Mouse (Mus musculus): ENCODE results near the gene BC067074.

BC067074 gene

DNA sequence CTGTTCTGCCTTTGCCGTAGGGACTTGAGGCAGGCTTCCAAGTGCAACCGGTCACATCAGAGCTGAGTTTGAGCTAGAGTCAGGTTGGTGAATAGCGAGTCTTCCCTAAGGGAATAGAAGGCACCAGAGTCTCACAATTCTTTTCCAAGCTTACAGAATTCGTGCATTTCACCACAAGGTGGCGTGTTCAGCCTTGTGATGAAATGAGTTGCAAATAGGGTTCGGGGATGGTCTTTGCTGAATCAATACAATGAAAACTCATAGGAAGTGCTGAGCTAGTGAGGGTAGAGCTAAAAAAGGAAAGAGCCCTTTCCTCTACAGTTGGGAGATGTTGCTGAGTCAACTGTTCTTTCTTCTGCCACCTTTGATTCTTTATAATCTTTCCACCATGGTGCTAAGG is 29.0 kb downstream of the BC067074 start:
- CTCF ChIA-PET: interaction anchor here (1.1 kb wide), 1 partner anchor 297 kb away, joined by 4 read pairs; the partner anchor contains the start of gene Snx18

DNA sequence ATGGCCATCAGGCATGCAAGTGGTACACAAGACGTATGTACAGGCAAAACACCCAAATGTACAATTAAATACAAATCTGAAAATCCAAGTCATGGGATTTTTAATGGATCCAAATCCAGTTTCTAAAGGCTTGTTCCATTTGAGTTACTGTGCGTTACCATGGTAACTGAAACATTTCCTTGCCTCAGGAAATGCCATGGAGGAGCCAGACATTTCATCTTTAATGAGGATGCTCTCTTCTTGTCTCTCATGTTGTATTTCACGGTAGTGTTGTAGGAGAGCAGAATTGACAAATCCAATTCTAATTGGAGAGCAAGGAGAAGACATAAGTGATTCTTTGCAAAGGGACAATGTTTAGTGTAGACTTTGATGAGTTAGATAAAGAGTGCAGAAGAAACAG is 31.3 kb downstream of the BC067074 start:
- CTCF ChIA-PET: no interaction called here

DNA sequence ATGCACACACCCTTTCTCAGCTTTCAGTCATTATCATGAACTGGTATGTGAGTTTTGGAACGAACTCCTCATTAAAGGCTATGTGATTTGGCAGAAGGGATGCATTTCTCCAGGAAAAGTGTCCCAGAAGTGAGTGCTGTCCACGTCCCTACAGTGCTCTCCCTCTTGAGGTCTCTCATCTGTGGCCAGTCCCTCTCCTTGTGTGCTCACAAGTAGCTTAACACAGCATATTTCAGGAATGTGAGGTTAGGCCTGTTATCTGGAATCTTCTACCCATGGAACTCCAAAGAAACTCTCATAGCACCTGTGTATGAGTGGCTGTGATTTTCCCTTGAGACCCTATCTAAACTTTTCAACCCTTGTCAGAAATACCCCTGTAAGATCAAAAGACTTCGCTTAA is 32.7 kb downstream of the BC067074 start:
- CTCF ChIA-PET: no interaction called here

DNA sequence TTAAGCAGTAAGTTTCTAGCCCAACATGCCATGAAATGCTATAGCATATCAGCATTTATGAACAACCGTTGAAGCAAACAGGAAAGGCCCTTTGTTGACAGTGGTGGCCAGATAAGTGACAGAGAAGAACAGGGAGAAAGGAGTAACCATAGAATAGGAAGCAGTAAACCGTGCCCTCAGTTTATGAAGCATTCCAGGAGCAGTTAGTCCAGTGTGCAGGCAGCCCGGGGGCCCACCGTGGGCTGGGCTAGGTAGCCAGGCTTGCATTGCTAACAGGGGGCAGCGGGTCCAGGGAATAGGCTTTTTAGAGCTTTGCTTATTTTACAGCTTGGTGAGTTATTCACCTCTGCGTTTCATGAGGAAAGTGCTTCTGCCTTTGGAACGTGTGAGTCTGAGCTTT is 39.3 kb downstream of the BC067074 start:
- CTCF ChIA-PET: no interaction called here

DNA sequence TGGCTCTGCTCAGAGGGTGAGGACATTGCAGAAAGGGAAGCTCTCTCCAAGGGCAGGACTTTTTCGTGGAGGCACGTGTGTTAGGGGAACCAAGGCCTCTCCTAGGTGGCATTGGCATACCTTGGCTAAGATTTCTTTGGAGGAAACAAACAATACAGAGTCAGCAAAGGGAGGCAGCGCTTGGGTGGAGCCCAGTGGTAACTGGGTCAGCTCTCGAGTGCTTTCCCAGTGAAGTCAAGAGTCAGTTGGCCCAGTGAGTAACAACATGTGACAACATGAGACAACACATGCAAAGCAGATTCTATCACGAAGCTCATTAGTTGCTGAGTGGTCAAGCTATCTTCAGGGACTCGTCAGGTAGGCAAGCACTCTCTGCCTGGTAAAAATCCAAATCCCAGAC is 40.4 kb downstream of the BC067074 start:
- CTCF ChIA-PET: no interaction called here

DNA sequence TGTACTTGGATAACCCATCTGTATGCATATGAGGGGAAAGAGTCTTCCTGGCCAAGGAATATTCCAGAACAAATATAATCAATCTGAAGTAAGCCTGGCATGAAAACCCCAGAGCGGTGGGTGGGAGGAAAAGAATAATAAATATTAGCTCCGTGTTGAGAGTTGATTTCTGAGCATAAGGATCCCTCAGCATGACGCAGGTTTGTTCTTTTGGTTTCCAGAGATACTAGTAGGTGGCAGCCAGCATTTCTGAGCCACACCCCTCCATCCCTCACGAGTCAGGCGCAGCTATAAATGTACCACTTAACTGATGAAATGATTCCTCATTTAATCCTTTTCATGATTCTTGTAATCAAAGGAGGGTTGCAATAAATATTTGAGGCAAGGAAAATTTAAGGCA is 41.0 kb downstream of the BC067074 start:
- CTCF ChIA-PET: interaction anchor here (0.7 kb wide), 1 partner anchor 345 kb away, joined by 11 read pairs; no protein-coding TSS in a partner anchor

DNA sequence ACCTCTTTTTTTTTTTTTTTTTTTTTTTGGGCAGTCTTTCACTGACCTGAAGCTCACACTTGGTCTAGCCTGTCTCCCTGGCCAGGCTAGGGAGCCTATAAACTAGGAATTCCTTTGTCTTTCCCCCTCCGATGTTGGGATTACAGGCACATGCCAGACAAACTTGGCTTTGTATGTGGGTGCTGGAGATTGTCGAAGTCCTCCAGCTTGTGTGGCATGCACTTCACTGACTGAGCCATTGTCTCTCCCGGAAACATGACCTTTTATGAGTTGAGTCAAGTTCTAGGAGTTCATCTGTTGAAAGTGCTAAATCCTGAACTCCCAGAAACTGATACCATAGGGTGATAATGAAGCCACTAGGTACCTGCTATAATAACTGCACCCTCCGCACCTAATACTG is 41.8 kb downstream of the BC067074 start:
- CTCF ChIA-PET: interaction anchor here (0.6 to 0.7 kb wide), 2 partner anchors 344 to 1018 kb away, joined by 5 to 11 read pairs; no protein-coding TSS in a partner anchor

DNA sequence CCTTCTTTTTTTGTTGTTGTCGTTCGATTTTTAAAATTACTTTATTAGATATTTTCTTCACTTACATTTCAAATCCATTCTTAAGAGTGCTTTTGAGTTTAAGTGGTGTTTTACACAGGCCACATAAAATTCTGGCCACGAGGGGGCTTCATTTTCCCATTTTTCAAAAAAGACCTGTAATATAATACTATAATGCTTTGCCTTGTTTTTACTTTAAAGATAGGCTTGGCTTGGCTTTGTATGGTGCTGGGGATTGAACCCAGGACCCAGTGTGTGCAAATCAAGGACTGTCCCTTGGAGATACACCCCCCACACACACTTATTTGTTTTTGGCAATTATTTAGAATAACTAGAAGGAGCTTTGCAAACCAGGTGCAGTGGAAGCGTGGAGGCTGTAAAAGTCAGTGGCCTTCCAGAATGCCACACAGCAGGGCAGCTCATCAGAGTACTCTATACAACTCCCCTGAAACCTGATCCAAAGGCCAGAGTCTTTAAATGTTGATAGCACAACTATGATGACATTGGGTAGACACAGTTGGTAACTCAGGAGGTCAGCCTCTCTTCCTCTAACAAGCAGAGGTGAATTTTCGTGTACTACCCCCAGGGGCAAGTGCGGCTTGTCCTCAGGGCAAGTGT is 44.4 kb downstream of the BC067074 start:
- CTCF ChIA-PET: interaction anchor here (0.7 to 1.2 kb wide), 3 partner anchors 142 to 299 kb away, joined by 3 to 4 read pairs (median 3); partner anchors contain the start of gene Snx18

DNA sequence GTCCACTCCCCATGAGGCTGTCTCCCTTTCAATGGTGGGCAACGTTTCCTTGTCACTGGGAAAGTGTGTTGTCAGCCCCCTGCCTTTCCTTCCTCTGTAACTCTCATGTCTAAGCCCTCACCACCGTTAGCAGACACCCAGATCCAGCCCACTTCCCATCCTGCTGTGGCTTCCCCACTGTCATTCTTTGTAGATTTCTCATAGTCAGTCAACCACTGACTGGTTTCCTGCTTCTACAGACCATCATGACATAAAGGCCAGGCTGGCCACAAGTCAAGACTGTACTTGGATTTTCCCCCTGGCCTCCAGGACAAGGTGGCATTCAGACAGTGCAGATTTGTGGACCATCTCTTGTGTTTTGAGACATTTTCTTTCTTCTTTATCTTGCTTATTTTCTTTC is 47.7 kb downstream of the BC067074 start:
- CTCF ChIA-PET: no interaction called here

DNA sequence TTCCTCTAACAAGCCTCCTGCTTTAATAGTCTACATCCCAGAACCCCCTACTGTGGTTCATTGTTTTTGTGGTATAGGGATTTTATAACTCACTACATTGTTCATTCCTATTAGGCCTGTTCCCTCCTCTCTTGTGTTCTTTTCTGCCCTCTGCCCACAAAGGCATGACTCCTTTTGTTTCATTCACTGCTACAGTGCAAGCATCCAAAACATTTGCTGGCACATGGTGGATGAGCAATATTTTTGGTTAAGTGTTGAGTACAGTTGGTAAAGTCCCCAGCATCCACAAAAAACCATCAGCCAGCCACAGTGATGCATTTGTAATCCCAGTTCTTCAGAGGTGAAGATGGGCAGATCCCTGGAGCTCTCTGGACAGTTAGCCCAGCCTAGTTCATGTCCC is 48.2 kb downstream of the BC067074 start:
- CTCF ChIA-PET: no interaction called here

DNA sequence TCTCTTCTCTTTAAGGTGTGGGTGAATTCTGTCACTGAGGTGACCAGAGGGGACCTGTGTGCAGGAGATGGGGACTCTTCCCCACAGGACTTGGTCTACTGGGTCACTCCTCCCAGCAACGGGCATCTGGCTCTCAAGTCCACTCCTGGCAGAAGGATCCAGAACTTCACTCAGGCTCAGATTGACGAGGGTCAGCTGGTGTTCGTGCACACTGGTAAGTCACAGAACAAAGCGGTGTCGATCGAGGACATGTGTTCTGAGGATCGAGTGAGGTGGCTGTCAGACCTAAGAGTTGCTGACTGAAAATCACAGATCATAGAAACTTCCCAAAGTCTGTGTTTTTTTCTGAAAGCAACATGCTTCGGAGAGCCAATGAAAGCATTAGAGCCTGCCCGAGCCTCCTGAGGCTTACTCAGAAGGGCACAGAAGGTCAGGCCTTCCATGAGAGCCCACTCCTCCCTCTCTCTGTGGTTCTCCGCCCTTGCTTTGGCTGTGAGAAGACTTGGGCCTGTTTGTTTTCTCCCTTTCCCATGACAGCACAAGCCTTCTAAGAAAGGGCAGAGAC is 49.5 kb downstream of the BC067074 start:
- CTCF ChIA-PET: no interaction called here

DNA sequence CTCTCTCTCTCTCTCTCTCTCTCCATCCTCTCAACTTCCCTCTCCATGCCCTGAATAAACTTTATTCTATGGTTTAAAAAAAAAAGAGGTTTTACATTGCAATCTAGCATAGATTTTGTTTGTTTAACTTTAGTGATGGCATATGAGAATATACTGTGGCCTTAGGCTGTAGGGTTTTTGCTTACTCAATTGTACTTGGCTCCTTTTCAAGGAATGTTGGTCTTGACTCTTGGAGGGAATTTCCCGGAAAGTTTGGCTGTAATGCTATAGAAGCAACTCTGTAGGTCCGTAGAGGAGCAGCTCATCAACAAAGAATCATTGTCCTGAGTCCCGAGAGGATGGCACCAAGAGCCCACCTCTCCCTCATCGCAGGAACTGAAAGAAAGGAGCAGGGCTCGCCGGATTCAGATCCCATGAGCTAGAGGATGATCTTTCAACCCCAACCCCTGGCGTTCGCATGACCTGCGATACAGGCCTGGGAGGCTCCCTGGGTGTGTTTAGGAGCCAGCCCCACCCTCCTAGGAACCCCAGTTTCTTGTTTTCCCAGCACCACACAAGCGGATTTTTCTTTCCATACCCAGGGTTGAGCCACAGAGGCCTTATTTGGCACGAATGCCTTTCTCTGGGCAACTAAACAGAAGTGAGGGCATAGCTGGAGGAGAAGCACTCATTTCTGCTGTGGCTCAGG is 57.9 kb downstream of the BC067074 start:
- CTCF ChIA-PET: no interaction called here

DNA sequence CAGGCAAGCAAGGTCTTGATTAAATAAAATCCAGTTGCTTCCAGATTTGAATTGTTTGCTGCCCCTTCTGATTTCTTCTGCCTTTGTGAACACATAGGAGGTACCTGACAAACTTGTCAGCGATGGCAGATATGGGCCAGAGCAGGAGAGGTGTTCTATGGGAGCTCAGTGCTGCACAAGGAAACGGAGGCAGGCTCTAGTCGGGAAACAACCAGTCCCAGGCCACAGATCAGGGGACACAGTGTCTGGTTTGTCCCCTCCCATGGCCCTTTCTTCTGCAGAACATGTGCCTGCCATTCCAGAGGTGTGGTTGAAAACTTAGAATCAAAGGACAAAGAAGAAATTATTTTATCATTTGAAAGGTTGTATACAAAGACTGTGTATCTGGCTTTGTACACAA is 60.6 kb downstream of the BC067074 start:
- CTCF ChIA-PET: no interaction called here

DNA sequence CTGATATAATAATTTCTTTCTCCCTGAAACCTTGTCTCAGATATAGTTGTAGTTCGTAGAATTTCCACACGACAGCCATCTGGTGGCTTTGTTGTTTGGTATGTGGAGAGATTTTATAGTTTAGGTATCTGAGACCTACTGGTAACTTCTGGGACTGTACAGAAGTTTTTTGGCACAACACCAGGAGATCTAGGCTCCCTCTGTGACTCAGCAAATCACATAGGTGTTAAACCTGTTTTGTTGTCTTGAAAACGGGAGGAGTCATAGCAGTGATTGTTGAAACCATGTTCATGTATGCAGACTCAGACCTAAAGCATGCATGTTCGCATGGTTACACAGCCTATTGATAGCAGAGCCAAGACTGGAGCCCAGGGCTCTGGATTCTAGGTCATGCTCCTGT is 61.0 kb downstream of the BC067074 start:
- CTCF ChIA-PET: no interaction called here

DNA sequence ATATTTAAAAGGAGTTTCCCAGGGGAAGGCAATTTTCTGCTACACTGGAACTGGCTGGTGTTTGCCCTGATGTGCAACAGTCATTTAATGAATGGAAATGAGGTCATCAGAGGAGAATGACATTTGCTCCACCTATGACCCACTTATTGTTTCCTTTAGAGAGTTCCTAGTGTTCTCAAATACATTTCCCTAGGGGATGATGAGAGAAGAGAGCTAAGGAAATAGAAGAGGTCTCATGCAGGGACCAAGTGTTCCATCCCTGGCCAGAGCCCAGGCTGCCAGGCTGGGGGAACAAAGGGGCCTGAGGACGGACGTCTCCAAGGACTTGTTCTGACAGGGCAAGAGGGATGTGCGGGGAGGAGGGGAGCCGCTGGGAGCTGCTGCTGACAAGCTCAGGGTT is 62.1 kb downstream of the BC067074 start:
- CTCF ChIA-PET: no interaction called here

DNA sequence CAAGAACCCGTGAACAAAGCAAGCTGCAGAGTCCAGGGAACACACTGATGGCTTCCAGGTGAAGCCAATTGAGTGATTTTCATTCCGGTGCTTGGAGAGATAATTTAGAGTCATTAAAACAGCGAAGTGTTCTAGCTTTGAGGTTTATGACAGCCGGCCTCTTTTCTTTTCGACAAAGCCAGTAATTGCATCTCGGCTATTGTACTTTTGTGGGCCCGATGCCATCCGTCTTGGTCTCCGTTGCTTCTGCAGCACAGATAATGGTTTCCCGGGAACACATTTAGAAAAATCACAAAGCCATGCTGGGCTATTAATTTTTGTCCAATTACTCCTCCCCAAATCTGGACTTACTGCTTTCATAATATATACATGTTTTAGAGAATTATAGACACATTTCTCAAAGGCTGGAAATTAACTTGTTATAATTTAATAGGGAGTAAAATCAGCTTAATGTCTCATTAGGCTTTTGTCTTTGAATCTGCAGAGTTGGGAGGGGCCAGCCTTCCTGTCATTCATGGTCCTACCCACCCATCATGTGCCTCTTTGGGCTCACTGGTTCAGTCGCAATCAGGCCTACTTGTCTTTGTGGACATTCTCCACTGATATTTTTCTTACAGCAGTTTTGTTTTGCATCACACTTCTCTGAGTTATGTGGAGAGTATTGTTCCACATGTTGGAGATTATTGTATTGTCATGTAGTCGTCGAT is 64.6 kb downstream of the BC067074 start:
- CTCF ChIA-PET: no interaction called here

DNA sequence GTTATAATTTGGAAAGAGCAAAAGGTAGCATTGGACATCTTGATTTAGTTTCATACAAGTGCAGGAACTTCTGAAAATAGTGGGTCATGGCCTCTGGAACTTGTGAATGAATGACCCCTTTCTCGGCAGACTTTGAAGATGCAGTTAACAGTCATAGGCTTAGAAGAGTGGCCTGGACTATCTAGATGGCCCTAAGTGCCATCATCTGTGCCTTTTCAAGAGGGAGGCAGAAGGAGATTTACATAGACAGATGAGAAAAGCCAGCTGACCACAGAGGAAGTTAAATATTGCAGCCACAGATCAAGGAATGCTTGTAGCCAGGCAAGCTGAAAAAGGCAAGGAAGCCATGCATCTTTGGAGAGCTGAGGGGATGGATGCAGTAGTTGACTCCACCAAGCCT is 66.7 kb downstream of the BC067074 start:
- CTCF ChIA-PET: no interaction called here

DNA sequence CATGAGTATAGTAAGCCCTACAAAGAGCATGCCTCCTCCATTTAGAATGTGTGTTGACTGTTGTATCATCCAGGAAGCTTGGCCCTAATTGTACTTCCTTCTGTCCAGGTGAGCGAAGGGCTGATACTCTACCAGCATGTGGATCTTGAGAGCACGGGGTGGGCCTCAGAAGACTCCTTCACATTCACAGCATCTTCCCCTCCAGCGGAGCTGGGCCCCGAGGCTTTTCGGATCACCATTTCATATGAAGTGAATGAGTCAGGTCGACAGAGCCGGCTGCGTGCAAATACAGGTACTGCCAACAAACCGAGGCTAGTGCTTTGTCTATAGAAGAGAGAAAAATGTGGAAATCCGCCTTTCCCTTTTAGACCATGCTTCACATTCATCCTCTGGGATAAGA is 73.0 kb downstream of the BC067074 start:
- CTCF ChIA-PET: no interaction called here

DNA sequence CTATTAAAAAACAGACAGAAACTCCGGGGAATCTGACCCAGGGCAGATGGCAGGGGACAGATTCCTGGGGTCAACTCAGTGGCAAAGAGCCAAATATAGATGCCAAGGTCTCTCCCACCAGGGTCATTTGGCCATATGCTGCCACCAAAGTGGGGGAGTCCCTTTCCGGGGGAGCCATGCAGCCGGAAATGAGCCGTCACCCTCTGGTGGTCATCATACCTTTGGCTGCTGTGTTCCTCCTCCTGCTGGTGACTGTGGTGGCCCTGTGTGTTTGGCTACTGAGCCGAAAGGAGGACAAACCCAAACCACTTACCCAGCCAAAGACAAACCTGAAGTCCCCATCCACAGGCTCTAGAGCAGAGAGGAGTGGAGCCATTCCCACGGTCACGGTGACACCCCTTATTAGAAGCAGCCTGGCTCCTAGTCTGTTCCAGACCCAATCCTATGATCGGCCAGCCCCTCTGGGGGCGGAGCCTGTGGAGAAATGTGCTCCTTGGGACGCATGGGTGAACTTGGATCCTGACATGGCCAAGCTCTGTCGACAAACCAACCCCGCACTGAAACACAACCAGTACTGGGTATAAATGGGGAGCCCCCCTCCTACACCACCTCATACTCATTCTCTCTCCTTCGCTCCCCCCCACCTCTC is 76.1 kb downstream of the BC067074 start:
- CTCF ChIA-PET: no interaction called here

DNA sequence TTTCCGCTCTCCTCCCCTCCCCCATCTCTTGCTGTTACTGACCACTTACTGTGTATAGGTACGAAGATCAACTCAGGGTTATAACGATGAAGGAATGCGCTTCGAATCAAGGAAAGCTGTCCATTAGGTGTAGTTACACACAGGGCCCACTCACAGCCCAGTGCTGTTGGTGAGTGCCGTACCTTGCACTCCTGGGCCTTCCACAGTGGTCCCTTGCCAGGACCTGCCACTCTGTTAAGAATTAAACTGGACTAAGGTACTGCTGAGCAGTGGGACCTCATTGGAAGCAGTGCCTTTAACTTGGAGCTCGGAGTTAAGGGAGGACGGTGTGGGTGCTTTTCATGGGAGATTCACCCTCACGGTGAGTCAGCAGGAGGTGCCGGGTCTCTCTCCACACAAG is 76.7 kb downstream of the BC067074 start:
- CTCF ChIA-PET: no interaction called here

DNA sequence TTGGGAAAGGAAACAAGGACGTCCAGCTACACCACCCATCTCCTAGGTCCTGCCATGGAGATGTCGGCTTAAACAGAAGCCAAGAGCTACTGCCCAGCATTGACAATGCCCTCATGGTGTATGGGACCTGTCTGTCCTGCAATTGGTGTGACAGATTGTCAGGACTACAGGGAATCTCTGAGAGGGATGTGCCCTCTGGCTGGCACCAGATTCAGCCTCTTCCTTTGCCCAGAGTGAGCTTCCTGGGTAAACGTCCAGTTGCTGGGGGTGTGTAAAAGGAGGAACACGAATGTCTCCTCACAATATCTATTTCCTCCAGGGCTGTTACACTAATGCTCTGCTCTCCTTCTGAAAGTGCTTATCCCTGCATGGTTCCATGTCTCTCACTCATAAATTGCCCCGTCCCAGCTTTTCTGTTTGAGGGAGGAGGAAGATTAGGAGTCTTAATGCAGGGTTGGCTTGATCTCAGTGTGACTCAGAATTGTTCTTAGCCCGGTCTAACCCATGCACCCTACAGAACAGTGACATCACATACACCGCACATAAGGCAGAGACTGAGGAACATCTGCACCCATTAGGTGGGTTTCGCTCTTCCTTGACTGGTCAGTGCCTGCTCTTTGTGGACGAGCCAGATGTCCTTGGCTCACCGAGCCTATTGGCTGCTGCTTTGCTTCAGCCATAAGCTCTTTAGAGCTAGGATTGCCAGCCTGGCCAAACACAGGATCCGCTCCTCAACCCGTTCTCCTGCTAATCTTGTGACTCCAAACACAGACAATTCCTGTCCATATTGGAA is 80.5 kb downstream of the BC067074 start:
- CTCF ChIA-PET: no interaction called here

DNA sequence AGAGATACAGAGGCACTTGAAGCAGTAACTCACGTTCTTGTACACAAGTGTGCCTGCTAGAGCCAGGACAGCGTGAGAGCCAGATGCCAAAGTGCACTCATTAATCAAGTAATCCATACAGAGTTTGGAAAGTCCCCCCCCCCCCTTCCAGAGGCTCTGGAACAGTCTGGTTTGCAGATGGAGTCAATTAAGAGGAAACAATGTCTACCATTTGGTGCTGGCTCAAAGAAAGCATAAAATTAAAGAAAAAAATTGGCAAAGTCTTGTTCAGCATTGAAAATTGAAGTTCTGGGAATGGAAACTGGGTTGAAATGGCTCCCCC is 81.1 kb downstream of the BC067074 start:
- CTCF ChIA-PET: no interaction called here
